ENCODE assay signal across 10 mouse cellular contexts in genomic region chr6:113962811-113963210, GRCm38 (mm10).
DNase-seq lines count a peak whose midpoint lies in the region; ATAC-seq lines count a peak whose summit lies in the region.
"Had no signal": no experiment of that assay in that cellular context is flagged by ENCODE, and none has a peak within 500 bp of the region (broad histone marks: within the 10 kb centered on the region; RNA-seq: fewer than 3 reads in every experiment).

No protein-coding gene starts in this region.

- no peak overlapping the region for H3K4me3 ChIP-seq in hindbrain, embryonic 14.5 days (replicated peaks; ENCODE audit: low read length)
- no peak overlapping the region for H3K4me3 ChIP-seq in hindbrain, embryonic 12.5 days
- H3K4me3 ChIP-seq: erythroblast, embryonic 14.5 days had no signal

- H3K4me1 ChIP-seq in hindbrain, embryonic 14.5 days (replicated peaks; ENCODE audit: control insufficient read depth, insufficient read depth, low read length): peaks cover 9% of the 10 kb centered on the region
- peaks cover 11% of the 10 kb centered on the region for H3K4me1 ChIP-seq in hindbrain, embryonic 12.5 days

- no peak overlapping the region for H3K27ac ChIP-seq in hindbrain, embryonic 14.5 days
- no peak overlapping the region for H3K27ac ChIP-seq in hindbrain, embryonic 12.5 days

- H3K36me3 ChIP-seq in hindbrain, embryonic 14.5 days (replicated peaks; ENCODE audit: control insufficient read depth, insufficient read depth): no peaks in the 10 kb centered on the region
- no peaks in the 10 kb centered on the region for H3K36me3 ChIP-seq in hindbrain, embryonic 12.5 days

- H3K27me3 ChIP-seq in hindbrain, embryonic 14.5 days (ENCODE audit: control insufficient read depth, insufficient read depth, low read length): no peaks in the 10 kb centered on the region
- H3K27me3 ChIP-seq in hindbrain, embryonic 12.5 days: peaks cover 3% of the 10 kb centered on the region; the same call in 1 of the 2 replicates
- H3K27me3 ChIP-seq: Patski had no signal

- H3K4me2 ChIP-seq in hindbrain, embryonic 14.5 days (replicated peaks): no peak overlapping the region
- H3K4me2 ChIP-seq in hindbrain, embryonic 12.5 days (replicated peaks): no peak overlapping the region

- 14% methylated on average over 3 of the region's 3 CpGs for WGBS in hindbrain, embryonic 14.5 days
- 13% methylated on average over 3 of the region's 3 CpGs for WGBS in hindbrain, embryonic 12.5 days

- ATAC-seq in hindbrain, embryonic 14.5 days (ENCODE audit: low FRiP score): no peak
- no peak for ATAC-seq in hindbrain, embryonic 12.5 days (ENCODE audit: low FRiP score)
- ATAC-seq: Patski had no signal

- H3K9me3 ChIP-seq in hindbrain, embryonic 14.5 days (ENCODE audit: control insufficient read depth, low read length): no peaks in the 10 kb centered on the region
- no peaks in the 10 kb centered on the region for H3K9me3 ChIP-seq in hindbrain, embryonic 12.5 days (replicated peaks)

- no peak overlapping the region for H3K9ac ChIP-seq in hindbrain, embryonic 14.5 days
- H3K9ac ChIP-seq in hindbrain, embryonic 12.5 days: no peak overlapping the region

- DNase-seq in hindbrain, embryonic 14.5 days (ENCODE audit: low spot score): peak; percentile 42
- peak; percentile 7 for DNase-seq in A20 (ENCODE audit: low read depth, low spot score)
- peak; percentile 66 for DNase-seq in adrenal gland, postnatal 14 days
- DNase-seq in kidney, postnatal 36 days: peak; percentile 20 to 64
- no peak for DNase-seq in right cerebral cortex, postnatal 25 days
- no peak for DNase-seq in frontal cortex, postnatal 25 days (ENCODE audit: low spot score in 2 of 2)
- DNase-seq in cerebellum, adult 9-11 months: no peak

Comparison
In these comparisons a context has a peak if more than half of its experiments do, and no peak if none do; other contexts are left out.
1. DNase-seq: peak in hindbrain, embryonic 14.5 days (single experiment), A20 (single experiment), adrenal gland, postnatal 14 days (single experiment) and kidney, postnatal 36 days (2 of 2); none in right cerebral cortex, postnatal 25 days (single experiment), frontal cortex, postnatal 25 days (0 of 2) and cerebellum, adult 9-11 months (single experiment).